Mouse (Mus musculus): ENCODE data around the gene Anapc11.

DNA sequence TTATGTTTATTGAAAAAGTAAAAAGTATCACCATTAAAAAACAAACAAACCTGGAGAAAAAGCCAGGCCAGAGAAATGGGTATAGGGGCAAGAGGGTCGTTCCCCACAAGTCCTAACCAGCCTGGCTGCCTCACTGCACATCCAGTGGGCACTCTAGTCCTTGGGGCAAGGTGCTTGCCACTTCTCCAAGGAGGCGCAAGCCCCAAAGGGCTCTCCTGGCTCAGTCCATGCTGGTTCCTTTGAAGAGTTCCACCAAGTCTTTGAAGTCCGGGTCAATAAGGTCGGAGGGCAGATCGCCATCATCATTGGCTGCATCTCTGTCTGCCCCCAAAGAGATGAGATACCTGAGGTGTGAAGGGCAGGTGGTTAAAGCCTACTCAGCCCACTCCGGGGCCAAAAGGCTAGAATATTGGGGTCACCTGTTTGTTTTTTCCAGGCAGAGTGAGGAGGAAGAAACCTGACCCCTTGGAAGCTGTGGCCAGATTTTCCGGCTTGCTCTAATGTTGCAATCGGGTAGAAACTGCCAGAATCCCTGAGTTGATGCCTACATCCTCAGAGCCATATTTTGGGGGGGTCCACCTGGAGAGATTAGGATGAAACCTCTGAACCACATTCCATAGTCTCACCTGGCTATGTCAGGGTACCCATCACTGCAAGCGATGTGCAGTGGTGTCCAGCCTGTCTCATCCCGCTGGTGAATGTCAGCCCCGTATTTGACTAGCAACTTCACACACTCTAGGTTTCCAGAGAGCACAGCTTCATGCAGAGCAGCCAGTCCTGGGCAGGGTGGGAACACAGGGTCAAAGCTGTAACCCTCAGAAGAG is 48.0 kb upstream of the Anapc11 start:
- no peak for TF ChIP-seq EP300 (IDR thresholded peaks at IDR 0.05; ENCODE audit: low read depth)
- no peak for TF ChIP-seq CTCF (IDR thresholded peaks at IDR 0.05; ENCODE audit: low read depth)
